Comparison of ENCODE assay signal across 9 mouse cellular contexts in genomic region chr1:60823006-60823665, GRCm38 (mm10).
DNase-seq lines count a peak whose midpoint lies in the region; ATAC-seq and TF ChIP-seq lines count a peak whose summit lies in the region.
"Had no signal": no experiment of that assay in that cellular context is flagged by ENCODE, and none has a peak within 500 bp of the region (broad histone marks: within the 10 kb centered on the region; RNA-seq: fewer than 3 reads in every experiment).

No protein-coding gene starts in this region.

- no peaks in the 10 kb centered on the region for H3K27me3 ChIP-seq in intestine, postnatal 0 days (replicated peaks; ENCODE audit: control insufficient read depth, insufficient read depth, low read length)
- H3K27me3 ChIP-seq in intestine, embryonic 16.5 days (replicated peaks; ENCODE audit: control insufficient read depth, insufficient read depth, low read length): no peaks in the 10 kb centered on the region
- no peaks in the 10 kb centered on the region for H3K27me3 ChIP-seq in Patski

- in situ Hi-C loops in Patski (cut with MboI; ENCODE audit: low pct_unique_long_range_greater_than_20kb): no loop called here

- intact Hi-C loops in gastrocnemius, postnatal 36 days (cut with DNase I): no loop called here
- intact Hi-C loops in left cerebral cortex, postnatal 36 days (cut with DNase I): no loop called here

- peak; percentile 20; the same call in 1 of the 2 replicates for ATAC-seq in intestine, postnatal 0 days
- ATAC-seq in intestine, embryonic 16.5 days: no peak
- ATAC-seq in Patski: no peak
- peak; percentile 82; the same call in 1 of the 2 replicates for ATAC-seq in neutrophil, adult 5-6 weeks (ENCODE audit: extremely low read depth, insufficient number of reproducible peaks, low FRiP score, poor library complexity, severe bottlenecking)

- H3K9me3 ChIP-seq in intestine, postnatal 0 days (ENCODE audit: control insufficient read depth): no peaks in the 10 kb centered on the region
- no peaks in the 10 kb centered on the region for H3K9me3 ChIP-seq in intestine, embryonic 16.5 days (ENCODE audit: control insufficient read depth, low read length)
- H3K9me3 ChIP-seq: megakaryocyte, embryonic 14.5 days had no signal

- POLR2A ChIA-PET in Patski (lab: Charles Lee): no interaction called here

- no peak overlapping the region for H3K4me2 ChIP-seq in intestine, postnatal 0 days (replicated peaks; ENCODE audit: low read depth)
- H3K4me2 ChIP-seq in intestine, embryonic 16.5 days (ENCODE audit: low read depth, low read length): no peak overlapping the region

- H3K9ac ChIP-seq in intestine, postnatal 0 days (ENCODE audit: low read depth, low read length): no peak overlapping the region
- no peak overlapping the region for H3K9ac ChIP-seq in intestine, embryonic 16.5 days (ENCODE audit: low read depth, low read length)

- 52% methylated on average over 8 of the region's 8 CpGs for WGBS in intestine, postnatal 0 days
- 52% methylated on average over 8 of the region's 8 CpGs for WGBS in intestine, embryonic 16.5 days

- peak; percentile 84 for TF ChIP-seq CTCF in intestine, postnatal 0 days (IDR thresholded peaks at IDR 0.05; ENCODE audit: low read depth)
- TF ChIP-seq CTCF in Patski (IDR thresholded peaks at IDR 0.05): peak; percentile 66

- no peak for DNase-seq in Patski (ENCODE audit: low read depth, low spot score)
- peak; percentile 10 for DNase-seq in cerebellum, adult 9-11 months
- peak; percentile 25 to 32 for DNase-seq in gastrocnemius, postnatal 36 days
- DNase-seq in left cerebral cortex, postnatal 36 days (ENCODE audit: low spot score in 2 of 2): peak; percentile 48 to 50
- peak; percentile 86 to 88 for DNase-seq in thymus, postnatal 36 days

- no peak overlapping the region for H3K27ac ChIP-seq in intestine, postnatal 0 days (ENCODE audit: low read depth, low read length)
- H3K27ac ChIP-seq in intestine, embryonic 16.5 days (ENCODE audit: low read length): no peak overlapping the region

- 0 out of 2 replicates have a peak, but pooled peaks cover 5% of the 10 kb centered on the region for H3K4me1 ChIP-seq in intestine, postnatal 0 days (replicated peaks; ENCODE audit: control insufficient read depth, insufficient read depth, low read length)
- peaks cover 9% of the 10 kb centered on the region; the same call in 1 of the 2 replicates for H3K4me1 ChIP-seq in intestine, embryonic 16.5 days (ENCODE audit: control insufficient read depth, insufficient read depth, low read length)

- CTCF ChIA-PET in Patski (lab: Charles Lee): no interaction called here

- H3K36me3 ChIP-seq in intestine, postnatal 0 days (ENCODE audit: control insufficient read depth, insufficient read depth): no peaks in the 10 kb centered on the region
- no peaks in the 10 kb centered on the region for H3K36me3 ChIP-seq in intestine, embryonic 16.5 days (ENCODE audit: control insufficient read depth, insufficient read depth, low read length)

- no peak overlapping the region for H3K4me3 ChIP-seq in intestine, postnatal 0 days (ENCODE audit: low read depth, low read length)
- no peak overlapping the region for H3K4me3 ChIP-seq in intestine, embryonic 16.5 days (ENCODE audit: low read length)
- H3K4me3 ChIP-seq: megakaryocyte, embryonic 14.5 days had no signal

Comparison
In these comparisons a context has a peak if more than half of its experiments do, and no peak if none do; other contexts are left out.
1. ATAC-seq: peak in intestine, postnatal 0 days (single experiment) and neutrophil, adult 5-6 weeks (single experiment); none in intestine, embryonic 16.5 days (single experiment) and Patski (single experiment).